Mouse (Mus musculus): ENCODE results near the gene Gm21974. TPM values are rescaled to one million over a fixed set of nuclear protein-coding genes. Genes with fewer than 3 reads are reported as not detected.

Gm21974 gene
- total RNA-seq (2023), result not detected

DNA sequence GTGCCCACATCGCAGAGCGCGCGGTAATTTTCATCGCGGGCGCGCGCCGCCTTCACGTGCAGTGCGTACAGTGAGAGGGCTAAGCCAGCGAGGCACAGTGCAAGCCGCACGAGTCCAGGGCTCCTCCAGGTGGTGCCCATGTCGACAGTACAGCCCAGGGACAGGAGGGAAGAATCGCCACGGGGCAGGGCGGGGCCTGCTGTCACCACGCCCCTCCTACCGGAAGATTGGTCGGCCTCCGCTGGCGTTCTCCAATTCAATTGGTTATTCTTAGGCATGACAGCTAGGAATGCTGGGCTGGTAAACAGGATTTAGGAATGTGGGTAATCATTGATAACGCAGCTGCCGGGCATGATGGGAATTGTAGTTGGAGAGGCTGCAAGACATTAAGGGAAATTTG is at the start of gene Gm21974, which contains the start of gene Vkorc1:
Gene Gm21974, minus strand, starts transcription at position 13 of the 400 bp plus-strand sequence.
Gene Vkorc1, minus strand, starts transcription at position 176 of the 400 bp plus-strand sequence.

DNA sequence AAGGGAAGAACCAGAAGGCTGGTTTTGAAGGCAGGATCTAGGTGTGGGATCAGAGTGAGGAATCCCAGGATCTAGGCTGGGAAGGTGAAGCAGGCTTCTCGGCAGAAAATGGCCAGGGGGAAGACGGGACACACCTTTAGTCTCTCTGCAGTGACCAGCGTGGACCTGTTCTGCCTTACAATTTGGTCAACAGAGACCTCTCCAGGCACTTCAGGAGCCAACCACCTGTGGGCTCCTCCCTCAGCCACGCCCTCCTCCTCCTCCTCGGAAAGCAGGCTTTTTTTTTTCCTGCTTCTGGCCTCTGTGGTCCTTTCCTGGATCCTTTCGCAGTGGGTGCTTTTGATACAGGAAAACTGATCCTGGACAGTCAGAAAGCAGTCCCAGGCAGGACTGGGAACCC is 34.7 kb upstream of the Gm21974 start, which contains the start of gene Prss8:
Gene Prss8, minus strand, starts transcription at position 182 of the 400 bp plus-strand sequence.

DNA sequence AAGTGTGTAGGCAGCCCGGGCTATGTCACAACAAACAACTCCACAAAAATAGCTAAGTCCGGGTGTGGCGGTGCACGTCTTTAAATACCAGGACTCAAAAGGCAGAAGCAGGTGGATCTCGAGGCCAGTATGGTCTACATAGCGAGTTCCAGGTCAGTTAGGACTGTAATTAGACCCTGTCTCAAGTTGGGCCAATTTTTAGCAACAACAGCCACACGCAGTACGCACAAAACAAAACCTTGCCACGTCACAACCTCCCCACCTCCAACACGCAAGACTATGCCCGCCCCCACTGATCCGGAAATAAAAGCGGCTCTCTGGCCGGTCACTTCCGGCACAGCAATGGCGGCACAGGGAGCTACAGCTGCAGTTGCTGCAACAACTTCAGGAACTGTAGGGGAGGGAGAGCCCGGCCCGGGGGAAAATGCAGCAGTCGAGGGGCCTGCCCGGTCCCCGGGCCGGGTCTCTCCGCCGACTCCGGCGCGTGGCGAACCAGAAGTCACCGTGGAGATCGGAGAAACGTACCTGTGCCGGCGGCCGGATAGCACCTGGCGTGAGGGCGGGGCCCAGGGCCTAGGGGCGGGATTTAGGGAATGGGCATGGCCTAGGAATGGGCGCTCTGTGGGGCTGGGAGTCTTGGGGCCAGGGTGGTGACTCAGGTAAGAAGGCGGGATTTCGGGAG is 17.1 kb upstream of the Gm21974 start, which contains the start of gene Kat8:
Gene Kat8, plus strand, starts transcription at position 327 of the 682 bp plus-strand sequence.

DNA sequence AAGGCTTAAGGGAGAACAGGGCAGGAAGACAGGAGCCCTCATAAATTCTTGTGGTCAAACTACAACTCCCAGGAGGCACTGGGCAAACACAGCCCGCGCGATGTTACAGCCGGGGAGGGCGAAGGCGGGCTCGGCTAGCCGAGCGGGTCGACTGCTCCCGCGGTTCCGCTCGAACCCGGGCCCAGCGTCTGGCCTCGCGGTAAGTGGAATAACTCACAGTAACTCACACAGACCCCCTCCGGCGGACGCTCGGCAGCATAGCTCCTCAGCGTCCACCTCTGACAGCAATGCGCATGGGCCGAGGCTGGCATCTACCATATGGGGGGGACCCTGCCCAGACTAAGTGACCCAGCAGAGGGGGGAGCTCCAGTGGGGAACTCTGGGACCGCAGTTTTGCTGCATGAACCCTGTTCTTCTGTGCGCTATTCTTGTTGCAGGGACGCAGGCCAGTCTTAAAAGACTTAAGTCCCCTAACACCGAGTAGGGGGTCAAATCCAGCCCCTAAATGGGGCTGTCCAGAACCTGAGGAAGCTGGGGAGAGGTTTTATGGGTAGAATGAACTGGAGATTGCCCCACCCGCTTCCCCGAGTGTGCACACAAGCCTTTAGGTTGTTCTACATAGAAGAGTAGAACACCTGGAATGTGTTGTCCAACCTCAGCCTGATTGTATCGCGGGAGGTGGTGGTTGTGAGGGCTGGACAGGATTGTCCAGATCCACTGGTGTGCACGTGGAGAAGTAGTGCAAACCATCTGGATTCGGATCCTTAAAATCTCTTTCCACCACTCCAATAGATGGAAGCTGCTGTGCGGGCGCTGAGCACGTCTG is 8.9 kb upstream of the Gm21974 start, which contains the start of gene Bckdk:
Gene Bckdk, plus strand, starts transcription at position 112 of the 826 bp plus-strand sequence.

DNA sequence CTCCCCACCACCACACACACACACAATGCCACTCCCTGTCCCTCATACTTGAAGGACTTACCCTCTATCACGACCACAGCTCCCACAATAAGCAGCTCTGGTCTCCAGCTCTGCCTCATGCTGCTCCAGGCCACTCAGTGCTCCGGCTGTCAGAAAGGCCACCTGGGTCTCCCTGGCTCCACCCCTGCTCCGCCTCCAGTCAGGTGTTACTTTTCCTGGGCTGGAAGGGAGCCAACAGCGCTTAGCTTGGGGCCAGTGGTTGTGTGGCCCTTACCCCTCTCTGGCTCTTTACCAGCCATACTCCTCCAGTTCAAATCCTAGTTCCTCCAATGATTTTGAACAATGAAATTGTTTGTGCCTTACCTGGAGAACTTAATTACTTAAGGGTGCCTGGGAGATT is 4.5 kb downstream of the Gm21974 start, which contains the start of gene Prss53:
Gene Prss53, minus strand, starts transcription at position 173 of the 400 bp plus-strand sequence.

DNA sequence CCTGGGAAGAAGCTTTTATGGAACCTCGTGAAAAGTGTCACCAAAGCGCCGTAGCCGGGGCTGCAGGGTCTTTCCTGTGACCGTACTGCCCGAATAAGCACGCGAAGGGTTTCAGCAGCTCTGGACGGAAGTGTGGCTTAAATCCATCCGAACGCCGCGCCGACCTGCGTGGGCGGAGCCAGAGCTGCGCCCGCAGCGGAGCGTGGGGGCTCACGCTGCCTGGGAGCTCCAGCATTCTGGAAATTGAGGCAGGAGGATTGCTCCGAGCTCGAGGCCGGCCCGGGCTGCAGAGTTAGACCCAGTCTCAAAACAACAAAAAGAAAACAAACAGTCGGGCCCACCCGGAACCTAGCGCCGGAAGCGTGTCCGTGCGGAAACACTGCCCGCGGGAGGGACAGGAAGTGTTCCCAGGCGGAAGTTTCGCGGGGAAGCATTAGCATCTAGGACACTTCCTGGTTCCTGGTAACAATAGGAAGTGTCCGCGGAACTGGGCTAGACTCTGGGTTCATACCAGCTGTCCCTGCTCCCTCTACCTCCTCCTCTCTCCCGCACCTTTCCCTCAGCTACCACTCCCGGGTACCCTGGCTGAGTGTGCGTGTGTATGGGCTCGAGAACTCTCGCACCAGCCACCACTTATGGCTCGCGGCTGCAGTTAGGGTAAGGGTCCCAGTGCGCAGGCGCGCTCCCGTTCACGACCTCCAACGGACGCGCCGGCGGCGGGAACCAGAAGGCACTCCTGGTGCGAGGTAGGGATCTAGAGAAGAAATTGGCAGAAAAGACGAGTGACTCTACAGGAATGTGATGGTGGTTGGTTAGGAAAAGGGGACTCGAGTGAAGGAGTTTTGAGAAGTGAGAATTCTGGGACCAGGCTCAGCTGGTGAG is 18.5 kb downstream of the Gm21974 start, which contains the start of gene Zfp668:
Gene Zfp668, minus strand, starts transcription at position 362 of the 882 bp plus-strand sequence.

DNA sequence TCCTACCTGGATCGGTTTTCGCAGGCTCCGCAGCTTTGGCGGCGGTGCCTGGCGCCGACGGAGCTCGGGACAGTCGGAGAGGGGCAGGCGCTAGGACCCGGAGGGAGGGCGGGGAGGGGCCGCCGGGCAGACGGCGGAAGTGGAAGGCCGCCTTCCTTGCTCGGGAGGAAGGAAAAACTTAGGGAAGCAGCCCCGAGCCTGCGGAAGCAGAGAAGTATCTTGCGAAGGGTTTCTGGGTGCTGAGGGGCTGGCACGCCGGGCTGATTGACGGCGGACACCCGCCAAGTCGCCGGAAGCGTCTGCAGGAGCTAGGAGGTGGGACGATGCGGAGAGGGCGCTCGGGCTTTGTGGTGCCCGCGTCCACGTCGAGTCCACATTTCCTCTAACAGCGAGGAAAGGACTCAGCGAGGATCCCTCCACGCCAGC is 19.2 kb downstream of the Gm21974 start, which contains the start of gene Zfp646:
Gene Zfp646, plus strand, starts transcription at position 181 of the 426 bp plus-strand sequence.

Other genes starting within 250 kb of the Gm21974 start
- 21.5 TPM for gene Bcl7c, start 186.5 kb downstream of the Gm21974 start, total RNA-seq (2023)
- gene Ctf1, start 182.7 kb downstream of the Gm21974 start, total RNA-seq (2023), result not detected
- gene Ctf2, start 163.3 kb downstream of the Gm21974 start, total RNA-seq (2023), result not detected
- gene Fbxl19, start 150.9 kb downstream of the Gm21974 start, total RNA-seq (2023), result 5.2 TPM
- 6.8 TPM for gene Orai3, start 125.6 kb downstream of the Gm21974 start, total RNA-seq (2023)
- gene Setd1a, start 118.8 kb downstream of the Gm21974 start, total RNA-seq (2023), result 85.9 TPM
- gene Gm49388, start 109.8 kb downstream of the Gm21974 start, total RNA-seq (2023), result 0.79 TPM
- gene Hsd3b7, start 94.8 kb downstream of the Gm21974 start, total RNA-seq (2023), result 4.5 TPM
- 106 TPM for gene Stx4a, start 71.2 kb downstream of the Gm21974 start, total RNA-seq (2023)
- gene Stx1b, start 70.9 kb downstream of the Gm21974 start, total RNA-seq (2023), result not detected
- gene Zfp646, start 19.2 kb downstream of the Gm21974 start, total RNA-seq (2023), result 85.5 TPM
- 23.0 TPM for gene Zfp668, start 18.6 kb downstream of the Gm21974 start, total RNA-seq (2023)
- 0.35 TPM for gene Prss53, start 4.5 kb downstream of the Gm21974 start, total RNA-seq (2023)
- gene Vkorc1, start 163 bp upstream of the Gm21974 start, total RNA-seq (2023), result 13.3 TPM
- 21.5 TPM for gene Bckdk, start 8.6 kb upstream of the Gm21974 start, total RNA-seq (2023)
- 40.6 TPM for gene Kat8, start 17.1 kb upstream of the Gm21974 start, total RNA-seq (2023)
- not detected for gene Prss8, start 34.6 kb upstream of the Gm21974 start, total RNA-seq (2023)
- 1.7 TPM for gene Prss36, start 51.3 kb upstream of the Gm21974 start, total RNA-seq (2023)
- gene Fus, start 72.0 kb upstream of the Gm21974 start, total RNA-seq (2023), result 1,107 TPM
- gene Pycard, start 98.4 kb upstream of the Gm21974 start, total RNA-seq (2023), result 47.8 TPM
- gene Trim72, start 108.5 kb upstream of the Gm21974 start, total RNA-seq (2023), result 0.35 TPM
- gene Itgam, start 167.2 kb upstream of the Gm21974 start, total RNA-seq (2023), result 5.3 TPM
- gene Gm49368, start 167.2 kb upstream of the Gm21974 start, total RNA-seq (2023), result not detected
- 3.9 TPM for gene Itgax, start 234.1 kb upstream of the Gm21974 start, total RNA-seq (2023)

All from CD4-positive naive resting alpha-beta T cell, adult 76 days (primary cell).